Mouse (Mus musculus): ENCODE data around the gene Pde4b.

Pde4b gene

GRCm38 (mm10) chr4:102398512-102398911 is 311.2 kb downstream of the Pde4b start:
- no peak for DNase-seq (ENCODE audit: low read depth)

GRCm38 (mm10) chr4:102406848-102407247 is 319.5 kb downstream of the Pde4b start:
- no peak for DNase-seq (ENCODE audit: low read depth)

- no peak for DNase-seq (ENCODE audit: low read depth)
These were observed 320.8 kb downstream of the Pde4b start for GRCm38 (mm10) chr4:102408132-102408531.

- DNase-seq (ENCODE audit: low read depth), result no peak
These were observed 321.6 kb downstream of the Pde4b start for GRCm38 (mm10) chr4:102408938-102409337.

- DNase-seq (ENCODE audit: low read depth), result no peak
These were observed 325.8 kb downstream of the Pde4b start for GRCm38 (mm10) chr4:102413101-102413500.

- no peak for DNase-seq (ENCODE audit: low read depth)
These were observed 326.5 kb downstream of the Pde4b start for GRCm38 (mm10) chr4:102413794-102414193.

GRCm38 (mm10) chr4:102414610-102415009 is 327.3 kb downstream of the Pde4b start:
- DNase-seq (ENCODE audit: low read depth), result no peak

GRCm38 (mm10) chr4:102420794-102421397 is 333.6 kb downstream of the Pde4b start:
- DNase-seq (ENCODE audit: low read depth), result no peak

GRCm38 (mm10) chr4:102421398-102421859 is 334.1 kb downstream of the Pde4b start:
- no peak for DNase-seq (ENCODE audit: low read depth)

- DNase-seq (ENCODE audit: low read depth), result no peak
These were observed 336.8 kb downstream of the Pde4b start for GRCm38 (mm10) chr4:102424104-102424503.

- no peak for DNase-seq (ENCODE audit: low read depth)
These were observed 338.1 kb downstream of the Pde4b start for GRCm38 (mm10) chr4:102425422-102425821.

GRCm38 (mm10) chr4:102429730-102430341 is 342.5 kb downstream of the Pde4b start:
- DNase-seq (ENCODE audit: low read depth), result no peak

GRCm38 (mm10) chr4:102432040-102432782 is 344.9 kb downstream of the Pde4b start:
- DNase-seq (ENCODE audit: low read depth), result no peak

GRCm38 (mm10) chr4:102439401-102440118 is 352.2 kb downstream of the Pde4b start:
- DNase-seq (ENCODE audit: low read depth), result no peak

- no peak for DNase-seq (ENCODE audit: low read depth)
These were observed 352.8 kb downstream of the Pde4b start for GRCm38 (mm10) chr4:102440119-102440481.

- no peak for DNase-seq (ENCODE audit: low read depth)
These were observed 356.2 kb downstream of the Pde4b start for GRCm38 (mm10) chr4:102443533-102443932.

GRCm38 (mm10) chr4:102444501-102444900 is 357.2 kb downstream of the Pde4b start:
- no peak for DNase-seq (ENCODE audit: low read depth)

- DNase-seq (ENCODE audit: low read depth), result no peak
These were observed 359.0 kb downstream of the Pde4b start for GRCm38 (mm10) chr4:102446160-102446945.

- no peak for DNase-seq (ENCODE audit: low read depth)
These were observed 369.1 kb downstream of the Pde4b start for GRCm38 (mm10) chr4:102456426-102456825.

- DNase-seq (ENCODE audit: low read depth), result no peak
These were observed 372.1 kb downstream of the Pde4b start for GRCm38 (mm10) chr4:102459216-102459999.

GRCm38 (mm10) chr4:102478104-102478503 is 390.8 kb downstream of the Pde4b start:
- DNase-seq (ENCODE audit: low read depth), result no peak
